Mouse (Mus musculus) cerebellum, adult 9-11 months (tissue): ENCODE results near the gene Col5a1.

ENCODE experiments used
- DNase-seq: peaks from one replicate; pipeline ENCODE4 v3.0.0; 2022

Gene Col5a1

GRCm38 (mm10) chr2:27976512-27976911, 90.3 kb downstream of the Col5a1 start:
- no peak for DNase-seq

- no peak for DNase-seq
Measured at GRCm38 (mm10) chr2:27981066-27981465, 94.8 kb downstream of the Col5a1 start.

- no peak for DNase-seq
Measured at GRCm38 (mm10) chr2:27981621-27982535, 95.7 kb downstream of the Col5a1 start.

GRCm38 (mm10) chr2:27983093-27983492, 96.9 kb downstream of the Col5a1 start:
- DNase-seq, result no peak

- peak; percentile 68 for DNase-seq
Measured at GRCm38 (mm10) chr2:27983884-27984283, 97.7 kb downstream of the Col5a1 start.

- no peak for DNase-seq
Measured at GRCm38 (mm10) chr2:27986751-27987150, 100.5 kb downstream of the Col5a1 start.

GRCm38 (mm10) chr2:27990430-27991211, 104.4 kb downstream of the Col5a1 start:
- DNase-seq, result no peak

- no peak for DNase-seq
Measured at GRCm38 (mm10) chr2:27993416-27993815, 107.2 kb downstream of the Col5a1 start.

- DNase-seq, result no peak
Measured at GRCm38 (mm10) chr2:27999996-28000583, 113.9 kb downstream of the Col5a1 start.

- DNase-seq, result no peak
Measured at GRCm38 (mm10) chr2:28000660-28001059, 114.4 kb downstream of the Col5a1 start.

GRCm38 (mm10) chr2:28001206-28001605, 115.0 kb downstream of the Col5a1 start:
- DNase-seq, result peak; percentile 40

GRCm38 (mm10) chr2:28005187-28005586, 119.0 kb downstream of the Col5a1 start:
- no peak for DNase-seq

GRCm38 (mm10) chr2:28008261-28008660, 122.0 kb downstream of the Col5a1 start:
- DNase-seq, result no peak

- DNase-seq, result no peak
Measured at GRCm38 (mm10) chr2:28012367-28012766, 126.1 kb downstream of the Col5a1 start.

GRCm38 (mm10) chr2:28014778-28015177, 128.6 kb downstream of the Col5a1 start:
- no peak for DNase-seq

- DNase-seq, result no peak
Measured at GRCm38 (mm10) chr2:28024416-28024815, 138.2 kb downstream of the Col5a1 start.

GRCm38 (mm10) chr2:28025776-28026175, 139.6 kb downstream of the Col5a1 start:
- no peak for DNase-seq

- no peak for DNase-seq
Measured at GRCm38 (mm10) chr2:28031860-28032259, 145.6 kb downstream of the Col5a1 start.

- no peak for DNase-seq
Measured at GRCm38 (mm10) chr2:28032469-28032868, 146.2 kb downstream of the Col5a1 start.

GRCm38 (mm10) chr2:28034011-28034710, 147.9 kb downstream of the Col5a1 start:
- no peak for DNase-seq

GRCm38 (mm10) chr2:28036788-28037187, 150.6 kb downstream of the Col5a1 start:
- no peak for DNase-seq

- peak; percentile 45 for DNase-seq
Measured at GRCm38 (mm10) chr2:28037505-28038390, 151.5 kb downstream of the Col5a1 start.
